Mouse (Mus musculus) heart, embryonic 11.5 days (tissue): ENCODE results near the gene Arfgap2. TPM values are rescaled to one million over a fixed set of nuclear protein-coding genes. Genes with fewer than 3 reads are reported as not detected.

Experiments used
- ATAC-seq: fragments of 200-750 bp; cut with Nextera tagmentation; replicated peaks from 2 replicates; pipeline ENCODE4 v1.8.0; 2017; ENCODE audit warnings: moderate library complexity; ENCODE audit not compliant: insufficient number of reproducible peaks, low FRiP score, low TSS enrichment
- H3K27ac ChIP-seq: fragments of 300-500 bp; sonication (generic); 2 replicates; pipeline ENCODE4 v1.5.1; 2014; ENCODE audit warnings: mild to moderate bottlenecking, low read depth, low read length
- H3K27me3 ChIP-seq: fragments of 300-500 bp; sonication (generic); 2 replicates; pipeline ENCODE4 v1.6.1; 2014; ENCODE audit warnings: mild to moderate bottlenecking, low read length, mixed read lengths; ENCODE audit not compliant: control insufficient read depth, insufficient read depth
- H3K36me3 ChIP-seq: fragments of 300-500 bp; sonication (generic); 2 replicates; pipeline ENCODE4 v1.6.1; 2014; ENCODE audit warnings: mild to moderate bottlenecking, low read length, moderate library complexity, mixed read lengths; ENCODE audit not compliant: control insufficient read depth, insufficient read depth
- H3K4me1 ChIP-seq: fragments of 300-500 bp; sonication (generic); 2 replicates; pipeline ENCODE4 v1.6.1; 2014; ENCODE audit warnings: low read length; ENCODE audit not compliant: control insufficient read depth, insufficient read depth
- H3K4me2 ChIP-seq: fragments of 300-500 bp; sonication (generic); 2 replicates; pipeline ENCODE4 v1.6.1; 2014; ENCODE audit warnings: mild to moderate bottlenecking, moderate library complexity
- H3K4me3 ChIP-seq: fragments of 300-500 bp; sonication (generic); 2 replicates; pipeline ENCODE4 v1.5.1; 2014; ENCODE audit warnings: low read depth, low read length
- H3K9ac ChIP-seq: fragments of 300-500 bp; sonication (generic); 2 replicates; pipeline ENCODE4 v1.6.1; 2014; ENCODE audit warnings: mild to moderate bottlenecking, low read depth, low read length, moderate library complexity
- H3K9me3 ChIP-seq: fragments of 300-500 bp; sonication (generic); replicated peaks from 2 replicates; pipeline ENCODE4 v1.6.1; 2016; ENCODE audit warnings: low read length; ENCODE audit not compliant: control insufficient read depth
- WGBS: fragments of 180-500 bp; shearing (Covaris S2); extraction: QIAGEN DNeasy Blood & Tissue Kit; methylation state at CpG from one replicate; pipeline ENCODE4 v1.1.7; 2014; ENCODE audit not compliant: insufficient replicate concordance; 5-methylcytosine and 5-hydroxymethylcytosine counted together
- polyA plus RNA-seq: library from polyadenylated mRNA; unstranded; fragments of >200 nt; fragmentation: Nextera tagmentation; extraction: Ambion mirVana; gene quantifications from 2 replicates; pipeline ENCODE4 v1.2.1, GENCODE M21; 2014

Gene Arfgap2
- polyA plus RNA-seq, 1 experiment from 2014 or later: 56.7 TPM

- peaks cover 18% of the 10 kb centered on the region for H3K4me1 ChIP-seq
- no peak; the same call in 1 of the 2 replicates for ATAC-seq
- no peak overlapping the region for H3K4me2 ChIP-seq
- peaks cover 17% of the 10 kb centered on the region for H3K36me3 ChIP-seq
- 33% methylated on average over 10 of the region's 10 CpGs for WGBS
- H3K9ac ChIP-seq: no peak overlapping the region
- H3K27ac ChIP-seq: no peak overlapping the region
- no peak overlapping the region for H3K4me3 ChIP-seq
- no peaks in the 10 kb centered on the region for H3K9me3 ChIP-seq
- no peaks in the 10 kb centered on the region for H3K27me3 ChIP-seq
Observed at GRCm38 (mm10) chr2:91278749-91279371, 14.1 kb downstream of the Arfgap2 start.

- H3K4me2 ChIP-seq: no peak overlapping the region
- peaks cover 20% of the 10 kb centered on the region for H3K4me1 ChIP-seq
- ATAC-seq: no peak
- no peaks in the 10 kb centered on the region for H3K27me3 ChIP-seq
- no peaks in the 10 kb centered on the region for H3K9me3 ChIP-seq
- no peak overlapping the region for H3K4me3 ChIP-seq
- H3K9ac ChIP-seq: no peak overlapping the region
- H3K36me3 ChIP-seq: peaks cover 14% of the 10 kb centered on the region
- no peak overlapping the region for H3K27ac ChIP-seq
- WGBS: 69% methylated on average over 2 of the region's 2 CpGs
Observed at GRCm38 (mm10) chr2:91279372-91279755, 14.6 kb downstream of the Arfgap2 start.

- H3K9me3 ChIP-seq: no peaks in the 10 kb centered on the region
- no peaks in the 10 kb centered on the region for H3K27me3 ChIP-seq
- H3K4me2 ChIP-seq: no peak overlapping the region
- no peak overlapping the region for H3K4me3 ChIP-seq
- no peak overlapping the region for H3K9ac ChIP-seq
- no peak overlapping the region for H3K27ac ChIP-seq
- 0 out of 2 replicates have a peak, but pooled peaks cover 3% of the 10 kb centered on the region for H3K36me3 ChIP-seq
- WGBS: 35% methylated on average over 5 of the region's 5 CpGs
- peaks cover 25% of the 10 kb centered on the region for H3K4me1 ChIP-seq
- no peak for ATAC-seq
Observed at GRCm38 (mm10) chr2:91281366-91281765, 16.6 kb downstream of the Arfgap2 start.

DNA sequence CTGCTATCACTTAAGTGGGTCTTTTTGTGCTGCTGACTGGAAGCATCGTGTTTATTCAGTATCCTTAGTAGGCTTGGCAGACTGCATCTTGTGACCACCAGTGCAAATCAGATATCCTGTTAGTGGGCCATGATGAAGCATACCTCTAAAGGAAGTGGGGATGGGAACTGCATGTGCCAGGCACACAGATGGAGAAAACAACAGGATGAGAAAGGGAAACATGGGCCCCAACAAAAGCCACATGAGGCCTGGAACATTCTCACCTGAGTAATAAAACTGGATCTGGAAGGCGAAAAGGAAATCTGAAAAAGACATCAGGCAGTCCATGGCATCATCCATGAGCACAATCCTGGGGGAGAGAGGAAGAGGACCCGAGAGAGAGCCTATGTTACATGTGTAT, 19.2 kb downstream of the Arfgap2 start:
- Histone ChIP-seq H3K9me3 (no peaks in the 10 kb centered on the region), H3K27ac (no peak overlapping the region), H3K27me3 (no peaks in the 10 kb centered on the region), H3K36me3 (no peaks in the 10 kb centered on the region), H3K4me3 (no peak overlapping the region), H3K4me1 (peaks cover 31% of the 10 kb centered on the region), H3K9ac (no peak overlapping the region), H3K4me2 (no peak overlapping the region)
- no peak for ATAC-seq
- 64% methylated on average over 3 of the region's 3 CpGs for WGBS

GRCm38 (mm10) chr2:91284375-91285199, 19.8 kb downstream of the Arfgap2 start:
- Histone ChIP-seq H3K27ac (no peak overlapping the region), H3K9ac (no peak overlapping the region), H3K9me3 (no peaks in the 10 kb centered on the region), H3K4me3 (no peak overlapping the region), H3K36me3 (no peaks in the 10 kb centered on the region), H3K27me3 (no peaks in the 10 kb centered on the region), H3K4me2 (no peak overlapping the region), H3K4me1 (peaks cover 31% of the 10 kb centered on the region)
- ATAC-seq: no peak
- WGBS: 56% methylated on average over 13 of the region's 13 CpGs

DNA sequence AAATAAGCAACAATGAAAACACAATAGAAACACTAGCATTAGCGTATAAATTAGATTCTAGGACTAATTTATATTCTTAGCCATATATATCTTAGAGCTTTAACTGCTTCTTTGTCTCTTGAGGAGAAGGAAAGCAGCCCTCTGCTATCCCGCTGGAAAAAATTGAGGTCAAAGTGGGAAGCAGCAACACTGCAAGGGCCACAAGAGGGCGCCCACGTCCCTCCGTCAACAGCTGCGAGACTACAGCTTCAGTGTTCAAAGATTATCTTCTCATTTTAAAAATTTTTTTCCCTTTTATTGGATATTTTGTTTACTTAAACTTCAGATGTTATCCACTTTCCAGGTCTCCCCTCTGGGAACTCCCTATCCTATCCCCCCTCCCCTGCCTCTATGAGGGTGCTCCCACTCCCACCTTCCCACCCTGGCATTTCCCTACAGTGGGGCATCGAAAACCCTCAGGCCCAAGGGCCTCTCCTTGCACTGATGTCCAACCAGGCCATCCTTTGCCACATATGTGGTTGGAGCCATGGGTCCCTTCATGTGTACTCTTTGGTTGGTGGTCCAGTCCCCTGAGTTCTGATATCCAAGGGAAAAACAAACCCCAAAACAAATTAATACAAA, 21.2 kb downstream of the Arfgap2 start:
- Histone ChIP-seq H3K9ac (no peak overlapping the region), H3K27me3 (no peaks in the 10 kb centered on the region), H3K4me2 (no peak overlapping the region), H3K27ac (no peak overlapping the region), H3K4me3 (no peak overlapping the region), H3K36me3 (no peaks in the 10 kb centered on the region), H3K9me3 (no peaks in the 10 kb centered on the region), H3K4me1 (peaks cover 31% of the 10 kb centered on the region)
- ATAC-seq: no peak
- WGBS: 13% methylated on average over 7 of the region's 7 CpGs

DNA sequence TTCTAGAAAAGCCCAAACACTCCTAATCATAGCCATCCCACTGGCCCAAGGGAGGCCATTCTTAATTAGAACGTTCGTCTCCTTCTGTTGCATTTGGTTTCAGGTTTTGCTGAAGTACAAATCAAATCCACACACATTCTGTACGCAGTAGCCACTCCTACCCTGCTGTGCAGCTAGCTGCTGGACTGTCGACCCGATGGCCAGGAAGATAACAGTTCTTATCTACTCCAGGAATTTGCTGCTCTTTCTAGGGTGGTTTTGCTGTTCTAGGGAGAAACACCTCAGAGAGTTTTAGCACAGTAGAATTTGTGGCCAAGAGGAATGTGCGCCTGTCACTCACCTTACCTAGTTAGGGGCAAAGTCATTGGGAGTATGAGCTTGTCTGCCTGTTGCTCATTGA, 22.8 kb downstream of the Arfgap2 start:
- Histone ChIP-seq H3K4me2 (no peak overlapping the region), H3K27me3 (no peaks in the 10 kb centered on the region), H3K36me3 (no peaks in the 10 kb centered on the region), H3K4me3 (no peak overlapping the region), H3K9ac (no peak overlapping the region), H3K4me1 (peaks cover 21% of the 10 kb centered on the region), H3K9me3 (no peaks in the 10 kb centered on the region), H3K27ac (no peak overlapping the region)
- ATAC-seq: no peak
- WGBS: 36% methylated on average over 6 of the region's 6 CpGs

- Histone ChIP-seq H3K9ac (no peak overlapping the region), H3K4me3 (no peak overlapping the region), H3K27ac (no peak overlapping the region), H3K27me3 (no peaks in the 10 kb centered on the region), H3K4me1 (peaks cover 6% of the 10 kb centered on the region), H3K9me3 (no peaks in the 10 kb centered on the region), H3K36me3 (no peaks in the 10 kb centered on the region), H3K4me2 (no peak overlapping the region)
- ATAC-seq: no peak
- 69% methylated on average over 12 of the region's 12 CpGs for WGBS
Observed at GRCm38 (mm10) chr2:91291197-91292007, 26.6 kb downstream of the Arfgap2 start.
